Mouse (Mus musculus) cortical plate, adult 2 months (tissue): ENCODE measurements at regions not wholly inside any gene's neighbourhood (a gene's known extent, or its start where the extent isn't known, plus 50 kb on each side); places are given as distances from the start of the nearest gene placed in this dataset.
A peak's percentile ranks its signal among the peaks of the same experiment; 100 is the strongest.

Experiments
- CTCF ChIP-seq: fragments of 200-500 bp; IDR thresholded peaks from 2 replicates; pipeline ENCODE4 v1.5.1; 2011; ENCODE audit warnings: mild to moderate bottlenecking, control low read depth, low read length; ENCODE audit not compliant: insufficient read depth; ENCODE audit errors: extremely low read depth
- POLR2A ChIP-seq: fragments of 200-500 bp; IDR thresholded peaks from 2 replicates; pipeline ENCODE4 v1.6.1; 2011; ENCODE audit warnings: mild to moderate bottlenecking, low read length, control low read depth; ENCODE audit not compliant: insufficient read depth; ENCODE audit errors: extremely low read depth

DNA sequence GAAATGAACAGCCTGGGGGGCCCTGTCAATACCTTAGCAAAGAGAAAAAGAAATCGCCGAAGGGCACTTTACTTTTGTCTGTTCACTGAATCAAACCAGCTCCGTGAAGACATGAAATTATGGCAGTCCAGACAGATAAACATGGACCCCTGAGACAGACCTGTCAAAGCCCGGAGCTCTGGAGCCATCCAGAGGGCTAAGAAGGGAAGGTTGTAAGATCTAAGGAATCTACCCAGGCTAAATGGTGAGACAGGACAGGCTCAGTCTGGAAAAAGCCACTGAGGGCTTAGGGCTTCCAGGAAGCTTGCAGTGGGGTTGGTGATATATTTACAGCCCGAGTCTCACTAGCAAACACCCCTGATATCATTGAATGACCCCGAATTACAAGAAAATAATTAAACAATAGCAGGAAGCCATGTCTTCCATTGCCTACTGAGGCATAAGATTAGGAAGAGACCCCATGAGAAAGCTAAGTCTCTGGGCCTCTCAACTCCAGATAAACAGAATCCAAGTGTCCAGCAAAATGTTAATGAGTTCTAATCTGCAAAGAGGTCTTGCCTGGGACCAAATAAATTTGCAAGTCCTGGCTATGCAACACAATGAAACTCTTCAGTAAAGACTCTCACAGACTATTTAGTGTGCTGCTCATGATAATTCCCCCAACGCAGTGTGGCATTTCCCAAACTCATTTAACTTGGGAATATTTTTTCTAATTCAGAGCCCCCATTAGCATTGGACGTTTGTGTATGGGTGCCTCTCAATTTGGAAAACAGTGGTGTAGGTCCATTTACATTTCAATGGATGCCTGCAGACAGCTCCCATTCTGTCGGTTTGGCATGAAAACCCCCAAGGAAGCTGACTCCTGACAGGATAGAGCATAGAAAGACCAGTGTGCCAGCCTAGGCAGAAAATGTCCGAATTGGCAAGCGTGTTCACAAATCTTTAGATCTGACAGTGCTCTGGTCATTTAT is 89.8 kb downstream of the Pabpc6 start:
- TF ChIP-seq POLR2A (no peak), CTCF (0 out of 2 replicates have a peak, but pooled peaks have one; percentile 10)
